Mouse (Mus musculus): ENCODE measurements around the gene Lancl2. TPM values are rescaled to one million over a fixed set of nuclear protein-coding genes. Genes with fewer than 3 reads are reported as not detected.

Lancl2 gene
- polyA plus RNA-seq, 1 experiment from 2014 or later, result 30.8 TPM

- no peaks in the 10 kb centered on the region for H3K4me1 ChIP-seq
- no peaks in the 10 kb centered on the region for H3K9me3 ChIP-seq
- ATAC-seq (ENCODE audit: low FRiP score, low read depth), result 0 out of 2 replicates have a peak, but pooled peaks have one; percentile 51
- H3K27me3 ChIP-seq, result no peaks in the 10 kb centered on the region
- H3K36me3 ChIP-seq, result peaks cover 13% of the 10 kb centered on the region; the same call in 1 of the 2 replicates
- no peak overlapping the region for H3K27ac ChIP-seq
- no peak overlapping the region for H3K4me2 ChIP-seq (replicated peaks)
- no peak overlapping the region for H3K9ac ChIP-seq
- WGBS, result 82% methylated on average over 2 of the region's 2 CpGs
- H3K4me3 ChIP-seq, result no peak overlapping the region
These were observed 41.0 kb downstream of the Lancl2 start for GRCm38 (mm10) chr6:57743333-57743732.

- Histone ChIP-seq H3K4me2 (replicated peaks) (no peak overlapping the region), H3K36me3 (peaks cover 11% of the 10 kb centered on the region; the same call in 1 of the 2 replicates), H3K9me3 (no peaks in the 10 kb centered on the region), H3K9ac (no peak overlapping the region), H3K4me1 (no peaks in the 10 kb centered on the region), H3K4me3 (no peak overlapping the region), H3K27ac (no peak overlapping the region), H3K27me3 (no peaks in the 10 kb centered on the region)
- ATAC-seq (ENCODE audit: low FRiP score, low read depth), result no peak
- WGBS, result 96% methylated on average over 2 of the region's 2 CpGs
These were observed 41.8 kb downstream of the Lancl2 start for GRCm38 (mm10) chr6:57744123-57744522.

- Histone ChIP-seq H3K9me3 (no peaks in the 10 kb centered on the region), H3K27me3 (no peaks in the 10 kb centered on the region), H3K36me3 (peaks cover 5% of the 10 kb centered on the region; the same call in 1 of the 2 replicates), H3K4me1 (no peaks in the 10 kb centered on the region), H3K27ac (no peak overlapping the region), H3K9ac (no peak overlapping the region), H3K4me3 (no peak overlapping the region), H3K4me2 (replicated peaks) (no peak overlapping the region)
- no peak for ATAC-seq (ENCODE audit: low FRiP score, low read depth)
- 92% methylated on average over 4 of the region's 4 CpGs for WGBS
These were observed 42.8 kb downstream of the Lancl2 start for GRCm38 (mm10) chr6:57744974-57745747.

- ATAC-seq (ENCODE audit: low FRiP score, low read depth), result no peak
- no peaks in the 10 kb centered on the region for H3K9me3 ChIP-seq
- H3K36me3 ChIP-seq, result 0 out of 2 replicates have a peak, but pooled peaks cover 3% of the 10 kb centered on the region
- WGBS, result 93% methylated on average over 2 of the region's 2 CpGs
- no peak overlapping the region for H3K4me2 ChIP-seq (replicated peaks)
- H3K4me1 ChIP-seq, result no peaks in the 10 kb centered on the region
- no peak overlapping the region for H3K27ac ChIP-seq
- no peaks in the 10 kb centered on the region for H3K27me3 ChIP-seq
- H3K9ac ChIP-seq, result no peak overlapping the region
- no peak overlapping the region for H3K4me3 ChIP-seq
These were observed 43.4 kb downstream of the Lancl2 start for GRCm38 (mm10) chr6:57745748-57746129.

GRCm38 (mm10) chr6:57753962-57754759 is 51.8 kb downstream of the Lancl2 start:
- no peak overlapping the region for H3K4me2 ChIP-seq (replicated peaks)
- H3K36me3 ChIP-seq, result peaks cover 55% of the 10 kb centered on the region
- H3K9me3 ChIP-seq, result no peaks in the 10 kb centered on the region
- ATAC-seq (ENCODE audit: low FRiP score, low read depth), result no peak
- no peaks in the 10 kb centered on the region for H3K4me1 ChIP-seq
- H3K4me3 ChIP-seq, result no peak overlapping the region
- H3K27ac ChIP-seq, result no peak overlapping the region
- WGBS, result 95% methylated on average over 9 of the region's 9 CpGs
- H3K27me3 ChIP-seq, result no peaks in the 10 kb centered on the region
- H3K9ac ChIP-seq, result no peak overlapping the region

GRCm38 (mm10) chr6:57763054-57763453 is 60.7 kb downstream of the Lancl2 start:
- Histone ChIP-seq H3K4me3 (no peak overlapping the region), H3K9me3 (no peaks in the 10 kb centered on the region), H3K27ac (no peak overlapping the region), H3K36me3 (peaks cover 29% of the 10 kb centered on the region), H3K27me3 (no peaks in the 10 kb centered on the region), H3K9ac (no peak overlapping the region), H3K4me2 (replicated peaks) (no peak overlapping the region), H3K4me1 (peaks cover 8% of the 10 kb centered on the region)
- ATAC-seq (ENCODE audit: low FRiP score, low read depth), result no peak

GRCm38 (mm10) chr6:57765095-57765878 is 62.9 kb downstream of the Lancl2 start:
- peaks cover 27% of the 10 kb centered on the region for H3K36me3 ChIP-seq
- H3K27ac ChIP-seq, result no peak overlapping the region
- no peak overlapping the region for H3K4me2 ChIP-seq (replicated peaks)
- no peaks in the 10 kb centered on the region for H3K9me3 ChIP-seq
- no peak overlapping the region for H3K4me3 ChIP-seq
- peaks cover 8% of the 10 kb centered on the region for H3K4me1 ChIP-seq
- no peak overlapping the region for H3K9ac ChIP-seq
- WGBS, result 55% methylated on average over 3 of the region's 3 CpGs
- ATAC-seq (ENCODE audit: low FRiP score, low read depth), result no peak
- no peaks in the 10 kb centered on the region for H3K27me3 ChIP-seq

- no peak for ATAC-seq (ENCODE audit: low FRiP score, low read depth)
These were observed 63.9 kb downstream of the Lancl2 start for GRCm38 (mm10) chr6:57766287-57766686.

GRCm38 (mm10) chr6:57767112-57767868 is 65.0 kb downstream of the Lancl2 start:
- Histone ChIP-seq H3K4me1 (peaks cover 8% of the 10 kb centered on the region), H3K27ac (no peak overlapping the region), H3K9ac (no peak overlapping the region), H3K4me2 (replicated peaks) (no peak overlapping the region), H3K36me3 (peaks cover 23% of the 10 kb centered on the region), H3K4me3 (no peak overlapping the region), H3K9me3 (no peaks in the 10 kb centered on the region), H3K27me3 (no peaks in the 10 kb centered on the region)
- 82% methylated on average over 8 of the region's 8 CpGs for WGBS
- no peak for ATAC-seq (ENCODE audit: low FRiP score, low read depth)

More at GRCm38 (mm10) chr6:57766287-57766686, 63.9 kb downstream of the Lancl2 start:
- no peak overlapping the region for H3K4me2 ChIP-seq (replicated peaks)
- no peak overlapping the region for H3K27ac ChIP-seq
- H3K4me3 ChIP-seq, result no peak overlapping the region
- H3K27me3 ChIP-seq, result no peaks in the 10 kb centered on the region
- peaks cover 8% of the 10 kb centered on the region for H3K4me1 ChIP-seq
- WGBS, result 82% methylated on average over 1 of the region's 1 CpGs
- H3K9ac ChIP-seq, result no peak overlapping the region
- H3K36me3 ChIP-seq, result peaks cover 27% of the 10 kb centered on the region
- no peaks in the 10 kb centered on the region for H3K9me3 ChIP-seq

GRCm38 (mm10) chr6:57768948-57769525 is 66.7 kb downstream of the Lancl2 start:
- H3K36me3 ChIP-seq, result peaks cover 33% of the 10 kb centered on the region
- no peak overlapping the region for H3K4me2 ChIP-seq (replicated peaks)
- no peak overlapping the region for H3K9ac ChIP-seq
- 93% methylated on average over 7 of the region's 7 CpGs for WGBS
- H3K27ac ChIP-seq, result no peak overlapping the region
- no peaks in the 10 kb centered on the region for H3K27me3 ChIP-seq
- H3K9me3 ChIP-seq, result no peaks in the 10 kb centered on the region
- ATAC-seq (ENCODE audit: low FRiP score, low read depth), result no peak
- no peak overlapping the region for H3K4me3 ChIP-seq
- peaks cover 8% of the 10 kb centered on the region for H3K4me1 ChIP-seq

Measured in limb, embryonic 13.5 days (tissue).